22 mouse cellular contexts compared by ENCODE assay signal in the genomic region with DNA sequence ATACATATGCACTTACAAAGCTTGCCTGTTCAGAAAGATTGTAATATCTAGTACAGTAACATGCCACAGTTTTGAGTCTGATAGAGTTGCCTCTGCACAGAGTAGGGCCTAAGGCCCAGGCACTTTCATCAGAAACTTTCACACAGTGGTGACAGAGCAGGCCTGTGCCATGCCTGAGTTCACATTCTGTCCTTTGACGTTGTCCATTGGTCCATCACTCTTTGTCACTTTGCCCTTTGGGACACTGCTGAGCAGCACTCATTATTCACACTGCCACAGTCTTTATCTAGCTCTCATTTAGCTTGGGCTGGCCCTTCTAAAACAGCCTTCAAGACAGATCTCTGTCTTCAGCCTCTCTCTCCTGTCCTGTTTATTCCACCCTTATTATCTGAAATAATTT.
DNase-seq lines count a peak whose midpoint lies in the region; ATAC-seq and TF ChIP-seq lines count a peak whose summit lies in the region.
"Had no signal": no experiment of that assay in that cellular context is flagged by ENCODE, and none has a peak within 500 bp of the region (broad histone marks: within the 10 kb centered on the region; RNA-seq: fewer than 3 reads in every experiment).

No protein-coding gene starts in this region.

- H3K4me3 ChIP-seq in forebrain, embryonic 11.5 days (ENCODE audit: low read depth, low read length): no peak overlapping the region
- H3K4me3 ChIP-seq in forebrain, embryonic 14.5 days (ENCODE audit: low read depth, low read length): no peak overlapping the region
- no peak overlapping the region for H3K4me3 ChIP-seq in hindbrain, embryonic 11.5 days (ENCODE audit: low read depth, low read length)
- no peak overlapping the region for H3K4me3 ChIP-seq in hindbrain, embryonic 16.5 days (ENCODE audit: low read length)
- no peak overlapping the region for H3K4me3 ChIP-seq in midbrain, embryonic 11.5 days (ENCODE audit: low read depth, low read length)
- H3K4me3 ChIP-seq in midbrain, postnatal 0 days (ENCODE audit: low read depth, low read length): no peak overlapping the region

- no peaks in the 10 kb centered on the region for H3K36me3 ChIP-seq in forebrain, embryonic 11.5 days (ENCODE audit: control insufficient read depth, insufficient read depth, low read length)
- H3K36me3 ChIP-seq in forebrain, embryonic 14.5 days (ENCODE audit: control insufficient read depth, insufficient read depth, low read length): no peaks in the 10 kb centered on the region
- no peaks in the 10 kb centered on the region for H3K36me3 ChIP-seq in hindbrain, embryonic 11.5 days (ENCODE audit: control insufficient read depth, insufficient read depth, low read length)
- no peaks in the 10 kb centered on the region for H3K36me3 ChIP-seq in hindbrain, embryonic 16.5 days (ENCODE audit: control insufficient read depth, insufficient read depth, low read length)
- no peaks in the 10 kb centered on the region for H3K36me3 ChIP-seq in midbrain, embryonic 11.5 days (ENCODE audit: control insufficient read depth, insufficient read depth, low read length)
- H3K36me3 ChIP-seq in midbrain, postnatal 0 days (ENCODE audit: insufficient read depth, low read length): no peaks in the 10 kb centered on the region
- H3K36me3 ChIP-seq: G1E had no signal

- no peak overlapping the region for H3K9ac ChIP-seq in forebrain, embryonic 11.5 days (ENCODE audit: low read length)
- H3K9ac ChIP-seq in forebrain, embryonic 14.5 days (ENCODE audit: low read length): no peak overlapping the region
- no peak overlapping the region for H3K9ac ChIP-seq in hindbrain, embryonic 11.5 days (ENCODE audit: low read depth, low read length)
- H3K9ac ChIP-seq in hindbrain, embryonic 16.5 days (ENCODE audit: low read depth, low read length): no peak overlapping the region
- H3K9ac ChIP-seq in midbrain, embryonic 11.5 days (ENCODE audit: low read length): no peak overlapping the region
- H3K9ac ChIP-seq in midbrain, postnatal 0 days (replicated peaks; ENCODE audit: low read length, poor library complexity, severe bottlenecking): no peak overlapping the region

- H3K9me3 ChIP-seq in forebrain, embryonic 11.5 days (ENCODE audit: control insufficient read depth, low read length): no peaks in the 10 kb centered on the region
- H3K9me3 ChIP-seq in forebrain, embryonic 14.5 days (replicated peaks; ENCODE audit: control insufficient read depth, low read length): no peaks in the 10 kb centered on the region
- H3K9me3 ChIP-seq in hindbrain, embryonic 11.5 days (ENCODE audit: control insufficient read depth, low read length): no peaks in the 10 kb centered on the region
- H3K9me3 ChIP-seq in hindbrain, embryonic 16.5 days (ENCODE audit: control insufficient read depth, low read length): no peaks in the 10 kb centered on the region
- no peaks in the 10 kb centered on the region for H3K9me3 ChIP-seq in midbrain, embryonic 11.5 days (ENCODE audit: control insufficient read depth, low read length)
- no peaks in the 10 kb centered on the region for H3K9me3 ChIP-seq in midbrain, postnatal 0 days (ENCODE audit: low read length)

- no peaks in the 10 kb centered on the region for H3K27me3 ChIP-seq in forebrain, embryonic 11.5 days (ENCODE audit: control insufficient read depth, insufficient read depth, low read length)
- H3K27me3 ChIP-seq in forebrain, embryonic 14.5 days (replicated peaks; ENCODE audit: control insufficient read depth, insufficient read depth, low read length): no peaks in the 10 kb centered on the region
- H3K27me3 ChIP-seq in hindbrain, embryonic 11.5 days (ENCODE audit: control insufficient read depth, insufficient read depth, low read length): no peaks in the 10 kb centered on the region
- no peaks in the 10 kb centered on the region for H3K27me3 ChIP-seq in hindbrain, embryonic 16.5 days (replicated peaks; ENCODE audit: control insufficient read depth, insufficient read depth, low read length)
- no peaks in the 10 kb centered on the region for H3K27me3 ChIP-seq in midbrain, embryonic 11.5 days (ENCODE audit: control insufficient read depth, insufficient read depth, low read length)
- H3K27me3 ChIP-seq in midbrain, postnatal 0 days (ENCODE audit: insufficient read depth, low read length): no peaks in the 10 kb centered on the region
- H3K27me3 ChIP-seq: CH12.LX, Patski had no signal

- H3K4me2 ChIP-seq in forebrain, embryonic 11.5 days (ENCODE audit: low read depth, low read length, severe bottlenecking): no peak overlapping the region
- no peak overlapping the region for H3K4me2 ChIP-seq in forebrain, embryonic 14.5 days (ENCODE audit: low read length)
- H3K4me2 ChIP-seq in hindbrain, embryonic 11.5 days (replicated peaks; ENCODE audit: low read depth, low read length): no peak overlapping the region
- no peak overlapping the region for H3K4me2 ChIP-seq in hindbrain, embryonic 16.5 days (ENCODE audit: low read length)
- H3K4me2 ChIP-seq in midbrain, embryonic 11.5 days: no peak overlapping the region
- no peak overlapping the region for H3K4me2 ChIP-seq in midbrain, postnatal 0 days (ENCODE audit: low read depth, low read length, poor library complexity, severe bottlenecking)

- peak; percentile 25; the same call in 1 of the 2 replicates for ATAC-seq in forebrain, embryonic 11.5 days (replicated peaks; ENCODE audit: low FRiP score)
- ATAC-seq in forebrain, embryonic 14.5 days: no peak
- peak; percentile 65 for ATAC-seq in hindbrain, embryonic 11.5 days (ENCODE audit: low FRiP score)
- no peak for ATAC-seq in hindbrain, embryonic 16.5 days
- no peak for ATAC-seq in midbrain, embryonic 11.5 days (ENCODE audit: low FRiP score)
- no peak for ATAC-seq in midbrain, postnatal 0 days (ENCODE audit: low FRiP score)
- ATAC-seq: activated CD4-positive, CD25-positive, alpha-beta regulatory T cell, adult 4 months; CD4-positive, CD25-positive, alpha-beta regulatory T cell, adult 4 months; Patski had no signal

- TF ChIP-seq CTCF in midbrain, postnatal 0 days (IDR thresholded peaks at IDR 0.05): no peak

- WGBS in forebrain, embryonic 11.5 days: 39% methylated on average over 1 of the region's 1 CpGs
- whole genome bisulfite sequencing in forebrain, embryonic 14.5 days: 34% methylated on average over 1 of the region's 1 CpGs
- WGBS in hindbrain, embryonic 11.5 days: 36% methylated on average over 1 of the region's 1 CpGs
- WGBS in hindbrain, embryonic 16.5 days: 21% methylated on average over 1 of the region's 1 CpGs
- 41% methylated on average over 1 of the region's 1 CpGs for WGBS in midbrain, embryonic 11.5 days
- WGBS in midbrain, postnatal 0 days: 58% methylated on average over 1 of the region's 1 CpGs

- H3K4me1 ChIP-seq in forebrain, embryonic 11.5 days (replicated peaks; ENCODE audit: control insufficient read depth, insufficient read depth, low read length): no peaks in the 10 kb centered on the region
- H3K4me1 ChIP-seq in forebrain, embryonic 14.5 days (ENCODE audit: control insufficient read depth, insufficient read depth, low read length): no peaks in the 10 kb centered on the region
- no peaks in the 10 kb centered on the region for H3K4me1 ChIP-seq in hindbrain, embryonic 11.5 days (replicated peaks; ENCODE audit: control insufficient read depth, insufficient read depth, low read length)
- H3K4me1 ChIP-seq in hindbrain, embryonic 16.5 days (ENCODE audit: control insufficient read depth, insufficient read depth, low read depth, low read length): no peaks in the 10 kb centered on the region
- no peaks in the 10 kb centered on the region for H3K4me1 ChIP-seq in midbrain, embryonic 11.5 days (ENCODE audit: control insufficient read depth, insufficient read depth, low read length)
- H3K4me1 ChIP-seq in midbrain, postnatal 0 days (ENCODE audit: insufficient read depth, low read length): no peaks in the 10 kb centered on the region

- DNase-seq in forebrain, embryonic 11.5 days (ENCODE audit: low spot score): no peak
- DNase-seq in forebrain, embryonic 14.5 days (ENCODE audit: low spot score): no peak
- DNase-seq in heart, adult 11 months: peak; percentile 60
- no peak for DNase-seq in heart, adult 9 months (ENCODE audit: low spot score in 2 of 2)
- no peak for DNase-seq in hindbrain, embryonic 11.5 days (ENCODE audit: low spot score)
- peak; percentile 47 for DNase-seq in midbrain, embryonic 11.5 days (ENCODE audit: low spot score, missing footprints)
- DNase-seq in midbrain, postnatal 0 days (ENCODE audit: low spot score): no peak
- DNase-seq: adrenal gland, adult 2 months; adrenal gland, adult 8-10 months; adrenal gland, postnatal 10 days; adrenal gland, postnatal 14 days; adrenal gland, postnatal 25 days; adrenal gland, postnatal 36 days; B cell, adult 2 months; cerebellum, adult 11 months; cerebellum, adult 11-12 months had no signal

- no peak overlapping the region for H3K27ac ChIP-seq in forebrain, embryonic 11.5 days (ENCODE audit: low read depth, low read length)
- H3K27ac ChIP-seq in forebrain, embryonic 14.5 days (ENCODE audit: low read depth, low read length): no peak overlapping the region
- H3K27ac ChIP-seq in hindbrain, embryonic 11.5 days (ENCODE audit: low read depth, low read length): no peak overlapping the region
- H3K27ac ChIP-seq in hindbrain, embryonic 16.5 days (ENCODE audit: low read depth, low read length): no peak overlapping the region
- no peak overlapping the region for H3K27ac ChIP-seq in midbrain, embryonic 11.5 days (ENCODE audit: low read depth, low read length)
- no peak overlapping the region for H3K27ac ChIP-seq in midbrain, postnatal 0 days (ENCODE audit: low read depth, low read length)

Comparison
In these comparisons a context has a peak if more than half of its experiments do, and no peak if none do; other contexts are left out.
1. ATAC-seq: peak in forebrain, embryonic 11.5 days (single experiment) and hindbrain, embryonic 11.5 days (single experiment); none in forebrain, embryonic 14.5 days (single experiment), hindbrain, embryonic 16.5 days (single experiment), midbrain, embryonic 11.5 days (single experiment) and midbrain, postnatal 0 days (single experiment).
2. DNase-seq: peak in heart, adult 11 months (single experiment) and midbrain, embryonic 11.5 days (single experiment); none in forebrain, embryonic 11.5 days (single experiment), forebrain, embryonic 14.5 days (single experiment), heart, adult 9 months (0 of 2), hindbrain, embryonic 11.5 days (single experiment) and midbrain, postnatal 0 days (single experiment).